Mouse (Mus musculus) hindbrain, embryonic 11.5 days (tissue): ENCODE measurements at regions not wholly inside any gene's neighbourhood (a gene's known extent, or its start where the extent isn't known, plus 50 kb on each side); places are given as distances from the start of the nearest gene placed in this dataset.

ENCODE experiments used
- ATAC-seq: fragments of 200-750 bp; cut with Nextera tagmentation; 2 replicates; pipeline ENCODE4 v1.8.0; 2017; ENCODE audit warnings: mild to moderate bottlenecking, moderate TSS enrichment, moderate library complexity; ENCODE audit not compliant: low FRiP score
- DNase-seq: peaks from one replicate; pipeline ENCODE4 v3.0.0-alpha.2; 2015; ENCODE audit warnings: low spot score
- H3K27ac ChIP-seq: fragments of 300-500 bp; sonication (generic); 2 replicates; pipeline ENCODE4 v1.5.1; 2014; ENCODE audit warnings: mild to moderate bottlenecking, low read depth, low read length
- H3K27me3 ChIP-seq: fragments of 300-500 bp; sonication (generic); 2 replicates; pipeline ENCODE4 v1.6.1; 2014; ENCODE audit warnings: mild to moderate bottlenecking, low read length, moderate library complexity, mixed read lengths; ENCODE audit not compliant: control insufficient read depth, insufficient read depth
- H3K36me3 ChIP-seq: fragments of 300-500 bp; sonication (generic); 2 replicates; pipeline ENCODE4 v1.6.1; 2014; ENCODE audit warnings: mild to moderate bottlenecking, low read length, moderate library complexity, mixed read lengths; ENCODE audit not compliant: control insufficient read depth, insufficient read depth
- H3K4me1 ChIP-seq: fragments of 300-500 bp; sonication (generic); replicated peaks from 2 replicates; pipeline ENCODE4 v1.6.1; 2014; ENCODE audit warnings: low read length, mixed read lengths; ENCODE audit not compliant: control insufficient read depth, insufficient read depth
- H3K4me2 ChIP-seq: fragments of 300-500 bp; sonication (generic); replicated peaks from 2 replicates; pipeline ENCODE4 v1.6.1; 2014; ENCODE audit warnings: mild to moderate bottlenecking, low read depth, low read length
- H3K4me3 ChIP-seq: fragments of 300-500 bp; sonication (generic); 2 replicates; pipeline ENCODE4 v1.5.1; 2014; ENCODE audit warnings: low read depth, low read length
- H3K9ac ChIP-seq: fragments of 300-500 bp; sonication (generic); 2 replicates; pipeline ENCODE4 v1.6.1; 2014; ENCODE audit warnings: low read depth, low read length
- H3K9me3 ChIP-seq: fragments of 300-500 bp; sonication (generic); 2 replicates; pipeline ENCODE4 v1.6.1; 2016; ENCODE audit warnings: low read length; ENCODE audit not compliant: control insufficient read depth
- WGBS: fragments of 180-500 bp; shearing (Covaris S2); extraction: QIAGEN DNeasy Blood & Tissue Kit; methylation state at CpG from one replicate; pipeline ENCODE4 v1.1.7; 2014; 5-methylcytosine and 5-hydroxymethylcytosine counted together

- H3K9ac ChIP-seq = no peak overlapping the region
- no peak overlapping the region for H3K27ac ChIP-seq
- no peak overlapping the region for H3K4me2 ChIP-seq
- no peaks in the 10 kb centered on the region for H3K27me3 ChIP-seq
- no peaks in the 10 kb centered on the region for H3K36me3 ChIP-seq
- WGBS = 82% methylated on average over 5 of the region's 5 CpGs
- H3K9me3 ChIP-seq = no peaks in the 10 kb centered on the region
- no peaks in the 10 kb centered on the region for H3K4me1 ChIP-seq
- DNase-seq (no peak), ATAC-seq (no peak)
- no peak overlapping the region for H3K4me3 ChIP-seq
These were observed 146.7 kb upstream of the Cypt12 start for GRCm38 (mm10) chr3:17801479-17801878.

- H3K36me3 ChIP-seq = no peaks in the 10 kb centered on the region
- ATAC-seq (no peak), DNase-seq (no peak)
- H3K9ac ChIP-seq = no peak overlapping the region
- no peak overlapping the region for H3K4me2 ChIP-seq
- H3K27me3 ChIP-seq = no peaks in the 10 kb centered on the region
- H3K4me1 ChIP-seq = no peaks in the 10 kb centered on the region
- 69% methylated on average over 1 of the region's 1 CpGs for whole genome bisulfite sequencing
- H3K9me3 ChIP-seq = no peaks in the 10 kb centered on the region
- no peak overlapping the region for H3K4me3 ChIP-seq
- no peak overlapping the region for H3K27ac ChIP-seq
These were observed 143.0 kb upstream of the Cypt12 start for GRCm38 (mm10) chr3:17805185-17805584.

DNA sequence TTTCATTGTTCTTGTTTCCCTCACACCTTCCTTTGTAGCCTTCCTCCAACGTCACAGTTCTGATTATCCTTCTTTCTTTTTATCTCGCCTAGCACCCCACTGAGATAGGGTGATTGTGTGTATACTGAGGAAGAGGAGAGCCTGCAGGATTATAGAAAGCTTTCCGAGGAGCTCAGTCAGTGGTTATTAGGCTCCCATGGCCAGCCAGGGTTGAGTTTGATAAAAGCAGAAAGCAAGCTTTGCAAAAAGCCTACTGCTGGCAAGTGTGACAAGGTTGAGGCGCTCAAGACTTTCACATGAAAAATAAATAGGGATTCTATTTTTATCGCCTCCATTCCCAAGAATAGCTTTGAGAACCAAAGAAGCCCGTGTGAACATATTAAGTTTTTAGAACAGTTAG is 136.9 kb upstream of the Cypt12 start:
- no peak overlapping the region for H3K9ac ChIP-seq
- H3K27me3 ChIP-seq = no peaks in the 10 kb centered on the region
- H3K36me3 ChIP-seq = no peaks in the 10 kb centered on the region
- H3K27ac ChIP-seq = no peak overlapping the region
- H3K4me2 ChIP-seq = no peak overlapping the region
- WGBS = 53% methylated on average over 6 of the region's 6 CpGs
- no peaks in the 10 kb centered on the region for H3K4me1 ChIP-seq
- no peak overlapping the region for H3K4me3 ChIP-seq
- no peaks in the 10 kb centered on the region for H3K9me3 ChIP-seq
- DNase-seq = no peak
- ATAC-seq = no peak

GRCm38 (mm10) chr3:17824201-17824600 is 124.0 kb upstream of the Cypt12 start:
- Histone ChIP-seq H3K27ac (no peak overlapping the region), H3K4me3 (no peak overlapping the region), H3K36me3 (no peaks in the 10 kb centered on the region), H3K4me1 (no peaks in the 10 kb centered on the region), H3K27me3 (no peaks in the 10 kb centered on the region), H3K9me3 (no peaks in the 10 kb centered on the region), H3K9ac (no peak overlapping the region), H3K4me2 (no peak overlapping the region)
- DNase-seq (no peak), ATAC-seq (no peak)
- 65% methylated on average over 3 of the region's 3 CpGs for WGBS

DNA sequence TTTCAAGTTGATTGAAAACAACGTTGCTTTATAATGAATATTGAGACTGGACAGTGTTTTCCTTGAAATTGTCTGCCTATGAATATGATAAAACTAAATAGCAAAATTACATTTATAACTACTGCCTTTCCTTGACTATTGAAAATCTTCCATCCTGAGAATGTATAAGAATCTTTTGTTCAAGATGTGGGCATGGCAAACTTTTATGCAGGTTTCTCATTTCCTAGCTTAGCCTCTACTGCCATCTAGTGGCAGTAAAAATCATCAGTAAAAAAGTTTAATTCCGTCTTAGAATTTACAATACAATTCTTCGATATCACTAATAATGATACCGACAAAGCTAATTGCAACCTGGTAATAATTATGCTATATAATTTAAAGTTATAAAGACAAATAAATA is 123.5 kb upstream of the Cypt12 start:
- Histone ChIP-seq H3K27me3 (no peaks in the 10 kb centered on the region), H3K27ac (no peak overlapping the region), H3K9ac (no peak overlapping the region), H3K36me3 (no peaks in the 10 kb centered on the region), H3K4me3 (no peak overlapping the region), H3K9me3 (no peaks in the 10 kb centered on the region), H3K4me2 (no peak overlapping the region), H3K4me1 (no peaks in the 10 kb centered on the region)
- DNase-seq (peak; percentile 73), ATAC-seq (no peak)
- 56% methylated on average over 4 of the region's 4 CpGs for WGBS

GRCm38 (mm10) chr3:17825254-17825890 is 122.8 kb upstream of the Cypt12 start:
- Histone ChIP-seq H3K9me3 (no peaks in the 10 kb centered on the region), H3K36me3 (no peaks in the 10 kb centered on the region), H3K4me2 (no peak overlapping the region), H3K4me1 (no peaks in the 10 kb centered on the region), H3K27me3 (no peaks in the 10 kb centered on the region), H3K4me3 (no peak overlapping the region), H3K27ac (no peak overlapping the region), H3K9ac (no peak overlapping the region)
- 0 out of 2 replicates have a peak, but pooled peaks have one; percentile 37 for ATAC-seq
- 74% methylated on average over 3 of the region's 3 CpGs for WGBS
- DNase-seq = no peak

- no peaks in the 10 kb centered on the region for H3K36me3 ChIP-seq
- no peak for ATAC-seq
- H3K9me3 ChIP-seq = no peaks in the 10 kb centered on the region
- no peak overlapping the region for H3K4me3 ChIP-seq
- no peak overlapping the region for H3K27ac ChIP-seq
- H3K27me3 ChIP-seq = no peaks in the 10 kb centered on the region
- DNase-seq = peak; percentile 75
- no peaks in the 10 kb centered on the region for H3K4me1 ChIP-seq
- no peak overlapping the region for H3K9ac ChIP-seq
- no peak overlapping the region for H3K4me2 ChIP-seq
- WGBS = 26% methylated on average over 1 of the region's 1 CpGs
These were observed 113.5 kb upstream of the Cypt12 start for GRCm38 (mm10) chr3:17834706-17835105.

GRCm38 (mm10) chr3:17847609-17848008 is 100.6 kb upstream of the Cypt12 start:
- H3K4me1 ChIP-seq = no peaks in the 10 kb centered on the region
- H3K9me3 ChIP-seq = no peaks in the 10 kb centered on the region
- 77% methylated on average over 7 of the region's 7 CpGs for WGBS
- ATAC-seq = no peak
- H3K9ac ChIP-seq = no peak overlapping the region
- H3K4me3 ChIP-seq = no peak overlapping the region
- H3K27me3 ChIP-seq = no peaks in the 10 kb centered on the region
- no peak for DNase-seq
- H3K27ac ChIP-seq = no peak overlapping the region
- H3K36me3 ChIP-seq = no peaks in the 10 kb centered on the region
- no peak overlapping the region for H3K4me2 ChIP-seq

DNA sequence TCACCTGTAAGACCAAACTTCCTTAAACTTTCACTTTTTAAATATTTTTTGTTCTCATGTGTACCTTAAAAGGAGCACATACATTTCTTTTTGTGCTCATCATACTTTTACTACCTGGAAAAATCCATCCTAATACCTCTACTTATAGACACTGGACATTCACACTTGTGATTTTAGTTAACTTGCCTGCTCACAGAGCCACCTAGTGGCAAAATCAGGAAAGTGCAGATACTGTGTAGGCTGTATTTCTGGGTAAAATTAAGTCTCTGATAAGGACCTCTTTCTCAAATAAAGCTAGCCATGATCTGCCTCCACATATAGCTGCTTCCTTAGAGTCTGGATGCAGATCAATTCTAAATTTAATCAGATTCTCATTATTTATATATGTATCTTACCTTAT is 100.0 kb upstream of the Cypt12 start:
- Histone ChIP-seq H3K4me3 (no peak overlapping the region), H3K4me1 (no peaks in the 10 kb centered on the region), H3K9ac (no peak overlapping the region), H3K36me3 (no peaks in the 10 kb centered on the region), H3K27me3 (no peaks in the 10 kb centered on the region), H3K4me2 (no peak overlapping the region), H3K27ac (no peak overlapping the region), H3K9me3 (no peaks in the 10 kb centered on the region)
- ATAC-seq (no peak), DNase-seq (peak; percentile 46)
